Mouse (Mus musculus) kidney, embryonic 16.5 days (tissue): ENCODE measurements around the gene Spock1. TPM values are rescaled to one million over a fixed set of nuclear protein-coding genes. Genes with fewer than 3 reads are reported as not detected.

Experiments
- ATAC-seq: fragments of 200-750 bp; cut with Nextera tagmentation; 2 replicates; pipeline ENCODE4 v1.8.0; 2017; ENCODE audit warnings: moderate TSS enrichment; ENCODE audit not compliant: low FRiP score, low TSS enrichment
- H3K27ac ChIP-seq: fragments of 300-500 bp; sonication (generic); 2 replicates; pipeline ENCODE4 v1.5.1; 2014; ENCODE audit warnings: low read length
- H3K27me3 ChIP-seq: fragments of 300-500 bp; sonication (generic); 2 replicates; pipeline ENCODE4 v1.6.1; 2014; ENCODE audit warnings: low read length, control low read depth, mixed read lengths; ENCODE audit not compliant: insufficient read depth
- H3K36me3 ChIP-seq: fragments of 300-500 bp; sonication (generic); 2 replicates; pipeline ENCODE4 v1.6.1; 2014; ENCODE audit warnings: low read length, control low read depth, mixed read lengths; ENCODE audit not compliant: insufficient read depth
- H3K4me1 ChIP-seq: fragments of 300-500 bp; sonication (generic); 2 replicates; pipeline ENCODE4 v1.6.1; 2014; ENCODE audit warnings: low read length, control low read depth, mixed read lengths; ENCODE audit not compliant: insufficient read depth
- H3K4me2 ChIP-seq: fragments of 300-500 bp; sonication (generic); replicated peaks from 2 replicates; pipeline ENCODE4 v1.6.1; 2014; ENCODE audit warnings: low read depth, low read length
- H3K4me3 ChIP-seq: fragments of 300-500 bp; sonication (generic); 2 replicates; pipeline ENCODE4 v1.5.1; 2014; ENCODE audit warnings: mild to moderate bottlenecking, low read length
- H3K9ac ChIP-seq: fragments of 300-500 bp; sonication (generic); replicated peaks from 2 replicates; pipeline ENCODE4 v1.6.1; 2014; ENCODE audit warnings: low read length
- H3K9me3 ChIP-seq: fragments of 300-500 bp; sonication (generic); 2 replicates; pipeline ENCODE4 v1.6.1; 2016; ENCODE audit warnings: low read length, control low read depth
- WGBS: fragments of 180-500 bp; shearing (Covaris S2); extraction: QIAGEN DNeasy Blood & Tissue Kit; methylation state at CpG from one replicate; pipeline ENCODE4 v1.1.7; 2014; 5-methylcytosine and 5-hydroxymethylcytosine counted together
- polyA plus RNA-seq: library from polyadenylated mRNA; unstranded; fragments of >200 nt; fragmentation: Nextera tagmentation; extraction: Ambion mirVana; gene quantifications from 2 replicates; pipeline ENCODE4 v1.2.1, GENCODE M21; 2015

Spock1 gene
- polyA plus RNA-seq, 1 experiment from 2014 or later, result 0.59 TPM

- Histone ChIP-seq H3K36me3 (no peaks in the 10 kb centered on the region), H3K4me2 (no peak overlapping the region), H3K4me3 (no peak overlapping the region), H3K4me1 (no peaks in the 10 kb centered on the region), H3K27ac (no peak overlapping the region), H3K9me3 (no peaks in the 10 kb centered on the region), H3K9ac (no peak overlapping the region), H3K27me3 (no peaks in the 10 kb centered on the region)
- no peak for ATAC-seq
- 60% methylated on average over 3 of the region's 3 CpGs for WGBS
These were observed 323.0 kb downstream of the Spock1 start for GRCm38 (mm10) chr13:57585131-57585530.

GRCm38 (mm10) chr13:57582314-57582976 lies 325.7 kb downstream of the Spock1 start:
- no peak overlapping the region for H3K4me3 ChIP-seq
- no peak overlapping the region for H3K4me2 ChIP-seq
- no peaks in the 10 kb centered on the region for H3K27me3 ChIP-seq
- 87% methylated on average over 12 of the region's 12 CpGs for WGBS
- no peak for ATAC-seq
- H3K27ac ChIP-seq, result no peak overlapping the region
- H3K9me3 ChIP-seq, result no peaks in the 10 kb centered on the region
- H3K36me3 ChIP-seq, result no peaks in the 10 kb centered on the region
- no peak overlapping the region for H3K9ac ChIP-seq
- H3K4me1 ChIP-seq, result no peaks in the 10 kb centered on the region

- no peak for ATAC-seq
- WGBS, result 82% methylated on average over 5 of the region's 5 CpGs
These were observed 330.4 kb downstream of the Spock1 start for GRCm38 (mm10) chr13:57577541-57578244.

GRCm38 (mm10) chr13:57573501-57573900 lies 334.6 kb downstream of the Spock1 start:
- no peak overlapping the region for H3K9ac ChIP-seq
- H3K27ac ChIP-seq, result no peak overlapping the region
- H3K4me3 ChIP-seq, result no peak overlapping the region
- H3K9me3 ChIP-seq, result no peaks in the 10 kb centered on the region
- H3K36me3 ChIP-seq, result no peaks in the 10 kb centered on the region
- H3K4me2 ChIP-seq, result no peak overlapping the region
- WGBS, result 52% methylated on average over 4 of the region's 4 CpGs
- H3K27me3 ChIP-seq, result no peaks in the 10 kb centered on the region
- H3K4me1 ChIP-seq, result no peaks in the 10 kb centered on the region
- no peak for ATAC-seq

More at GRCm38 (mm10) chr13:57577541-57578244, 330.4 kb downstream of the Spock1 start:
- no peaks in the 10 kb centered on the region for H3K4me1 ChIP-seq
- no peak overlapping the region for H3K27ac ChIP-seq
- H3K27me3 ChIP-seq, result no peaks in the 10 kb centered on the region
- H3K36me3 ChIP-seq, result no peaks in the 10 kb centered on the region
- no peak overlapping the region for H3K9ac ChIP-seq
- H3K4me2 ChIP-seq, result no peak overlapping the region
- H3K9me3 ChIP-seq, result no peaks in the 10 kb centered on the region
- H3K4me3 ChIP-seq, result no peak overlapping the region

- no peaks in the 10 kb centered on the region for H3K9me3 ChIP-seq
- H3K4me2 ChIP-seq, result no peak overlapping the region
- WGBS, result 87% methylated on average over 8 of the region's 8 CpGs
- H3K27me3 ChIP-seq, result no peaks in the 10 kb centered on the region
- no peak overlapping the region for H3K27ac ChIP-seq
- no peak overlapping the region for H3K4me3 ChIP-seq
- no peaks in the 10 kb centered on the region for H3K36me3 ChIP-seq
- ATAC-seq, result no peak
- no peaks in the 10 kb centered on the region for H3K4me1 ChIP-seq
- H3K9ac ChIP-seq, result no peak overlapping the region
These were observed 339.7 kb downstream of the Spock1 start for GRCm38 (mm10) chr13:57568404-57568803.

GRCm38 (mm10) chr13:57555186-57555585 lies 352.9 kb downstream of the Spock1 start:
- Histone ChIP-seq H3K9ac (no peak overlapping the region), H3K4me1 (no peaks in the 10 kb centered on the region), H3K9me3 (no peaks in the 10 kb centered on the region), H3K4me3 (no peak overlapping the region), H3K27me3 (no peaks in the 10 kb centered on the region), H3K27ac (no peak overlapping the region), H3K4me2 (no peak overlapping the region), H3K36me3 (no peaks in the 10 kb centered on the region)
- ATAC-seq, result no peak
- WGBS, result 58% methylated on average over 4 of the region's 4 CpGs

- no peaks in the 10 kb centered on the region for H3K36me3 ChIP-seq
- WGBS, result 26% methylated on average over 5 of the region's 5 CpGs
- H3K4me1 ChIP-seq, result no peaks in the 10 kb centered on the region
- no peak overlapping the region for H3K4me3 ChIP-seq
- H3K27me3 ChIP-seq, result no peaks in the 10 kb centered on the region
- no peak overlapping the region for H3K9ac ChIP-seq
- no peaks in the 10 kb centered on the region for H3K9me3 ChIP-seq
- no peak for ATAC-seq
- H3K4me2 ChIP-seq, result no peak overlapping the region
- no peak overlapping the region for H3K27ac ChIP-seq
These were observed 358.4 kb downstream of the Spock1 start for GRCm38 (mm10) chr13:57549743-57550142.

GRCm38 (mm10) chr13:57536988-57537547 lies 371.1 kb downstream of the Spock1 start:
- no peaks in the 10 kb centered on the region for H3K27me3 ChIP-seq
- ATAC-seq, result no peak
- no peak overlapping the region for H3K4me3 ChIP-seq
- WGBS, result 81% methylated on average over 8 of the region's 8 CpGs
- no peaks in the 10 kb centered on the region for H3K36me3 ChIP-seq
- H3K9ac ChIP-seq, result no peak overlapping the region
- no peak overlapping the region for H3K4me2 ChIP-seq
- no peaks in the 10 kb centered on the region for H3K9me3 ChIP-seq
- no peak overlapping the region for H3K27ac ChIP-seq
- H3K4me1 ChIP-seq, result no peaks in the 10 kb centered on the region

GRCm38 (mm10) chr13:57534325-57534724 lies 373.8 kb downstream of the Spock1 start:
- H3K27ac ChIP-seq, result no peak overlapping the region
- no peak for ATAC-seq
- no peak overlapping the region for H3K4me3 ChIP-seq
- H3K9me3 ChIP-seq, result no peaks in the 10 kb centered on the region
- WGBS, result 82% methylated on average over 7 of the region's 7 CpGs
- H3K4me1 ChIP-seq, result no peaks in the 10 kb centered on the region
- H3K4me2 ChIP-seq, result no peak overlapping the region
- H3K9ac ChIP-seq, result no peak overlapping the region
- no peaks in the 10 kb centered on the region for H3K36me3 ChIP-seq
- no peaks in the 10 kb centered on the region for H3K27me3 ChIP-seq

- Histone ChIP-seq H3K4me1 (no peaks in the 10 kb centered on the region), H3K4me3 (no peak overlapping the region), H3K9ac (no peak overlapping the region), H3K36me3 (no peaks in the 10 kb centered on the region), H3K9me3 (no peaks in the 10 kb centered on the region), H3K27me3 (no peaks in the 10 kb centered on the region), H3K4me2 (no peak overlapping the region), H3K27ac (no peak overlapping the region)
- ATAC-seq, result no peak
These were observed 382.2 kb downstream of the Spock1 start for GRCm38 (mm10) chr13:57525946-57526345.
